Mouse (Mus musculus): Measurements from ENCODE around the gene Elmod3.

Gene Elmod3

GRCm38 (mm10) chr6:72597956-72598753, at the start of gene Elmod3, which contains the start of gene Retsat:
Elmod3 (minus strand) TSS chr6:72598413.
Retsat (plus strand) TSS chr6:72598475.
- in situ Hi-C loops (cut with MboI, MseI) = no loop called here

GRCm38 (mm10) chr6:72647383-72647820, 49.2 kb upstream of the Elmod3 start:
- in situ Hi-C loops (cut with MboI, MseI) = no loop called here

DNA sequence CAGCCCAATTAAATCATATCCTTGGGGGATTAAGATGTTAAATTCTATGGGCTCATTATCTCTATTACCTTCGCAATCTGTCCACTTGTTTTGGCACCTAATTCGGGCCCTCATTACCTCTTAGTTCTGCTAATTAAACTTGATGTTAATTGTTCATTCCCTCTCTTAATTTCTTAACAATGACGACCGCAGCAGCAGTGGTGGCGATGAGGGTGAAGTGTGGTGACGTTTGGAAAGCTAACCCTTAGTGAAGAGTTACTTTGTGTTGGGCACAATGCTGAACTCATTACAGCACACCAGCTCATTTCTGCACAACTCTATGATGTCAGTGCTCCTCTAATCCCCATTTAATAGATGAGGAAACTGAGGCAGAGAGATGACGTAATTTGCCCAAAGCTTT, 47.2 kb upstream of the Elmod3 start:
- in situ Hi-C loops (cut with MboI, MseI) = no loop called here

DNA sequence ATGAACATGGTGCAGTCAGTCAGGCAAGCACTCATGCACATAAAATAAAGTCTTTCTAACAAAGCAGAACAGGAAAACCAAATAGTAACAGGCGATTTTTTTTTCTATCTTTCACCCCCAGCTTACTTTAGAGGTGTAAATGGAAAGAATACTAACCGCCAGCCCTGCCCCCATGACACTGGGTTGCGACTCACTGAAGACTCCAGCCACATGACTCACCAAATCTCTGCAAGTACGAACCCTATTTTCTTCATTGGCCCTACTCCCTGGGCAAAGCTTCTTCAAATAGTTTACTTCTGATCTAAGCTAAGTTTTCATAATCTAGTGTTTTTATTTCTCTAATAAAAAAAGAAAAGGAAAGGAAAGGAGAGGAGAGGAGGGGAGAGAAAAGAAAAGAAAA, 46.4 kb upstream of the Elmod3 start:
- in situ Hi-C loops (cut with MboI, MseI) = no loop called here

DNA sequence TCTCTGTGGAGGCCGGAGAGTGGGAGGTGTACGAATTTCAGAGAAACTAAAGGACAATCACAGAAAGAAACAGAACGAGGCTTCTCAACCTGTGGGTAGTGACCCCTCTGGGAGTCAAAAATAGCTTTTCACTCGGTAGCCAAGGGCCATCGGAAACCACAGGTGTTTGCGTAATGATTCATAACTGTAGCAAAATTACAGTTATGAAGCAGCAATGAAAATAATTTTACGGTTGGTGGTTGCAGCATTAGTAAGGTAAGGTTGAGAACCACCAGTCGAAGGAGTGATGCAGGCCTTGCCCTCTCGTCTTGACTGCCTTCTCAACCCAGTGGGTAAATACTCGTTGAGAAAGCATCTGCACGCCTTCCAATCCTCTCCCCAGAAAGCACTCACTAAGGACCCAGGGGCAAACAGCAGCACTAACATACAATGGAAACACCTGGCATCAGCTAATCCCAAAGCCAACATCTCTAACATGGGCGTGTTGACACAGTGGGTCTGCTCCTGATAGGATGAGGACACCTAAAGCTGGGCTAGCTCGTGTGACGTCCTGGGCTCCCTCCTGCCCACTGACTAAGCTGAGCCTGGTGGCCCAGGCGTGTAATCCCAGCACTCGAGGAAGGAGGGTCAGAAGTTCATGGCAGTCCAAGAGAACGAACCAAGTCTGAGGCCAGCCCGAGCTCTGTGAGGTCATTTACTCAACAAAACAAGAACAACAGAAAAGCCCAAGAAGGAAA, 43.2 kb upstream of the Elmod3 start:
- in situ Hi-C loops (cut with MboI, MseI) = no loop called here

- in situ Hi-C loops (cut with MboI, MseI) = no loop called here
Observed at GRCm38 (mm10) chr6:72636940-72637339, 38.7 kb upstream of the Elmod3 start.

DNA sequence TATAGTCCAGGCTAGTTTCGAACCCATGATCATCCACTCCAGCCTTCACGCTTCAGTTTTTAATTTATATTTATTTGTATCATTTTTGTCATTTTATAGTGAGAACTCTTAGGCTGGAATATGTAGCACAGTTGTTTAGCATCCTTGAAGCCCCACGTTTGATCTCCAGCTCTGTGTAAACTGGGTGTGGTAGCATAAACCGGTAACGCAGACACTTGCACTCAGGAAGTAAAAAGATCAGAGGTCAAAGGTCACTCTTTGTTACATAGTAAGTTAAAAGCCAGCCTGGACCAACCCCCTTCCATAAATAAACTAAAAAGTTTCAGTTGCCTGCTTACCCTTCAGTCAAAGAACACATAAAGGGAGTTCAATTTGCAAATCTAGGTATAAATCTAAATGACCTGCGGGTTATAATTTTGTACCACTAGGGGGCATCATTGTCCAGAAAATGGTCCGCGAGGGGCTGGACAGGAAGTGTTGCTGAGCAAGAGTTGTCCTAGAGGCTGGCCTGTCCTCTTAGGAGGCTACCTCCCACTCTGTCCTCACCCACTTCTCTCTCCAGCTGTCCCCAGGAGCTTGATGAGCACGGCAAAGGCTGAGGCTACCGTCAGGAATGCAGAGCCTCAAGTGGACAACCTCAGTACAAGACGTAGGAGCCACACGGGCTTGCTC, 37.7 kb upstream of the Elmod3 start:
- in situ Hi-C loops (cut with MboI, MseI) = no loop called here

GRCm38 (mm10) chr6:72634311-72634710, 36.1 kb upstream of the Elmod3 start:
- in situ Hi-C loops (cut with MboI, MseI) = no loop called here

GRCm38 (mm10) chr6:72631700-72632099, 33.5 kb upstream of the Elmod3 start:
- in situ Hi-C loops (cut with MboI, MseI) = no loop called here

GRCm38 (mm10) chr6:72630961-72631360, 32.7 kb upstream of the Elmod3 start:
- in situ Hi-C loops (cut with MboI, MseI) = no loop called here

DNA sequence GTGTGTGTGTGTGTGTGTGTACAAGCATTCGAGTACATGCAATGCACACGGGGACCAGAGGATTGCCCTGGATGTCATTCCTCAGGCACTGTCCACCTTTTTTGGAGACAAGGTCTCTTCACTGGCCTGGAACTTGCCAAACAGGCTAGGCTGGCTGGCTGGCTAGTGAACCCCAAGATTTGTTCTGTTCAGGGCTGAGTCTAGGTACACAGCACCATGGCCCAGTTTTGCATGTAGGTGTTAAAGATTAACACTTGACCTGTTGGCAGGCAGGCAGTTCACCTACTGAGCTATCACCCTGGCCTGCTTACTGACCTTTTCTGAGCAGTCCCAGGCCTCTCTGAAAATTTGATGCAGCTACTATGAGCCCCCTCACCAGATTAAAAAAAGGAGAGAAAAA, 32.2 kb upstream of the Elmod3 start:
- in situ Hi-C loops (cut with MboI, MseI) = no loop called here

DNA sequence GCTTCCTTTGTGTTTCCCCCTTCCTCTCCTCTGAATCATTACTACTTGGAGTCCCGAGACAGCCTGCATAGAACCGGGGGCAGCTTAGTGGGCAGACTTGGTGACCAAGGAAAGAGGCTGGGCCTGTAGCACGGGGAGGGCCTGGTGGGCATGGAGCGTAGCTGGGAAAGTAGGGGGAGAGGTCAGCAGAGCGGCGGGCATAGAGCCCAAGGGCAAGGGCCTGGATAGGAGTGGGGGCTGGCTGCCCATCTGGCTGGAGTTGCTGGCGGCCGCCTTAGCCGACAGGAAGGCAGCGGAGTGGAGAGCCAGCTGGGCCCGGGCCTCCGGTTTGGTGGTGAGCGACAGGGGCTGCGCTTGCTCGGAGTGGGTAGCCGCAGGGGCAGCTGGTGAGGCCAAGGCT, 29.1 kb upstream of the Elmod3 start:
- in situ Hi-C loops (cut with MboI, MseI) = no loop called here

DNA sequence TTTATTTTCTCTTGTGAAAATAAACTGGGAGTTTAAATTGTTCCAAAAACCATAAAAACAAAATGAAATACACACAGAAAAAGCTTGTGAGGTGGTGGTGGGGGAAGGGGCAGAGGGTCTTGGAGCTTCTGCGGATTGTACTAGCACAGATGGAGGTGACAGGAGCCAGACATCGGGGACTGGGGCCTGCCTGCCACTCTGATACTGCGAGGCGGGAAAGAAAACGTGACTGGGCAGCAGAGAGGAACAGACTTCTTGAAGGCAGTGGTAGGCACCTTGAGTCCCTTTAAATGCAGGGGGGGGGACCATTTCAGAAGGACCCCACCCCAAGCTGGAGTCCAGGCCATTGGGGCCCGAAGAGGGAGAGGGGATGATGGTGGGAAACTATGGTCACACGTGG, 28.2 kb upstream of the Elmod3 start:
- in situ Hi-C loops (cut with MboI, MseI) = no loop called here

- in situ Hi-C loops (cut with MboI, MseI) = no loop called here
Observed at GRCm38 (mm10) chr6:72623661-72624402, 25.6 kb upstream of the Elmod3 start.

GRCm38 (mm10) chr6:72622917-72623316, 24.7 kb upstream of the Elmod3 start:
- in situ Hi-C loops (cut with MboI, MseI) = no loop called here

DNA sequence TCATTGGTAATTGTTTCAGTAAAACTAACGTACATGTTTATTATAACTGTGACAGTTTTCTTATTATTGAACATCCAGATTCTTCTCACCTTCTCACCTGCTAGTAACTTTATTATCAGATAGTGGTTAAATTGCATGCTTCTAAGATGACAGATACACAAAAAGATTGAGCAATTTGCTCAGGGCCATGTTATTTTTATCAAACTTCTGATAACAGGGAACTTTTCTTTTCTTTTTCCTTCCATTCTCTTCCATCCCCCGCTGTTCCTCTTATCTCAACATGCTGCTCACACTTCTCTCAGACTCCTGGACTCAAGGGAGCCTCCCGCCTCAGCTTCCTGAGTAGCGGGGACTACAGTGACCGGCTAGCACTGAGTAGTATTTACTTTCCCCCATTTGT, 22.7 kb upstream of the Elmod3 start:
- in situ Hi-C loops (cut with MboI, MseI) = no loop called here

DNA sequence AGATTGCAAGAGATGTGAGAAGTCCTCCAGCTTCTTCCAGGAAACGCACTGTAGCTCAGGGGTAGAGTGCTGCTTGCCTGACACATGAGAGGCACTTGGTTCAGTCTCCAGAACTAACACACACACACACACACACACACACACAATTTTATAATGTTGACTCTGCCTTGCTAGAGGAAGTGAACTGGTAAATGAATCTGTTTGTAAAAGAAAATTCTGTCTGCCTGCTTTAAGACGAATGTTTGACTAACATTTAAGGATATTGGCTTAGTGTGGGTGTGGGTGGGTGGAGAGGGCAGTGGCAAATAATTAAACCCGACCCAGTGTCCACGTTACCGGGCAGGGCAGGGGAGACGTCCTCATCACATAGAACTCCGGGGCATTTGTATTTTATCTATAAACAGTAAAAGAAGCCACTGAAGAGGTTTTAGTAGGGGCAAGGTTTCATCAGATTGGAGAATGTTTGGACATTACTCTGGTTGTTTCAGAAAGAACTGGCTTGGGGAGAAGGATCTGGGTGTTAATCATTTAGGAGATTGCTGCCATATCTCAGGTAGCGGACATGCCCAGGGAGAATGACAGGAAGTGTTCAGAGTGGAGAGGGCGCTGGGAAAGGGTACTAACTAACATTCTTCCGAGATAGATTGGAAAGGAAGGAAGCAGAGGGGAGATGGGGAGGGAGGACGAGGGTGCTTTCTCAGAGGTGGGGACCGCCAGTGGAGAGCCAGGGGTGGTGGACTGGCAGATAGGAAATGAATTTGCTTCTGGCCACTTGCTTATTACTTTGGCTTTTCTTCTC, 21.7 kb upstream of the Elmod3 start:
- in situ Hi-C loops (cut with MboI, MseI) = no loop called here

DNA sequence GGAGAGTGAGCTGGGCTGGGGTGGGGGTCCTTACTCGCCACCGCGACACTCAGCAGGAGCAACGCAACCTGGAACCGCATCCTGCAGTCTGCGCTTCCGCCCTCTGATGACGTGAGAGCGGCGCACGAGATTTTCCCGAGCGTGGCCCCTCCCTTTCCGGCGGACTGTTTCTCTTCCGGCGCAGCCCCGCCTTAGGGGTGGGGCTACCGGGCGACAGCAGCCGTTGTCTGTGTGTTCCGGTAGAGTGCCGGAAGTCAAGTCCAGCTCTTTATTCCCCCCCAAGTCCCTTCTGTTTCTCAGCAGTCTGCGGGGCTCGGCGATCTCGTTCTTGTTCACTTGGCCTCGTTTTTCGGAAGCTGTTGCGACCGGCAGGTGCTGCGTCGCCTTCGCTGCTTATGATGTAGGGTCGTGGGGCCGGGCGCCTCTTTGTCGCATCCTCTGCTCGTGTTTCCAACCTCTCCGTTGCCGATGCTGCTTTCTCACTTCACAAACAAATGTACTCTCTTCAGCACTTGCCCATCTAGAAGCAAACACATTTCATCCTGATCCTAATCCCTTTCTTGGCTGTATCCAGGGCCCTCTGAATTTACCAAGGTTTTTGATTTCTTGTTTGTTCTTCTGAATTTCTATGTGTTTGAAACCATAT, 18.6 kb upstream of the Elmod3 start, which contains the start of gene Tgoln1:
TSS of gene Tgoln1 (minus strand) at position 358 of the 646 bp plus-strand sequence.
- in situ Hi-C loops (cut with MboI, MseI) = no loop called here

- in situ Hi-C loops (cut with MboI, MseI) = no loop called here
Observed at GRCm38 (mm10) chr6:72615561-72616375, 17.6 kb upstream of the Elmod3 start.

Measured in regulatory T cell (primary cell).